Mouse (Mus musculus) frontal cortex, postnatal 14 days (tissue): ENCODE data around the gene Angptl4.

Source experiments
- DNase-seq, 2 experiments: peaks; one replicate each; pipeline ENCODE4 v3.0.0; 2022; ENCODE audit warnings: low spot score in 2 of 2

Angptl4 gene

GRCm38 (mm10) chr17:33804745-33805144, 23.1 kb upstream of the Angptl4 start:
- no peak for DNase-seq

GRCm38 (mm10) chr17:33804205-33804604, 22.6 kb upstream of the Angptl4 start:
- DNase-seq, result no peak

GRCm38 (mm10) chr17:33802221-33802620, 20.6 kb upstream of the Angptl4 start:
- DNase-seq, result no peak

GRCm38 (mm10) chr17:33799277-33799676, 17.6 kb upstream of the Angptl4 start:
- DNase-seq, result no peak

GRCm38 (mm10) chr17:33798306-33798705, 16.7 kb upstream of the Angptl4 start:
- DNase-seq, result no peak

- DNase-seq, result no peak
Observed at GRCm38 (mm10) chr17:33788732-33789131, 7.1 kb upstream of the Angptl4 start.

- DNase-seq, result no peak
Observed at GRCm38 (mm10) chr17:33786375-33786774, 4.7 kb upstream of the Angptl4 start.

DNA sequence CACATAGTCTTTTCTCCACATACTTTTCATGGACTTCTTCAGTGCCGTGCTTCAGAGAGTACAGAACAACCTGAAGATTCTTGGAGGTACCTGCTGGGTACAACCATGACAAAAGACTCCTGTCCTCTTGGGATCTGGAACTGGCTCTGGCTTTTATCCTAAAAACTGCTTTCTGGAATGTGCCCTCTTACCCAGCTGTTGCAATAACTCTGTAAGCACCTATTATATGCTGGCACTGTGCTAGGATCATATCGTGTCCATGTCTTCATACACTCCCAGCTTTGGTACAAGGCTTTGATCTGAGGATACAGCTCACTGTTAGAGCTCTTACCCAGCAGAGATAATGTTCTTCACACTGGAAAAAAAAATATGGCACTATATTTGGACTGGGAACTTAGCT, 3.3 kb upstream of the Angptl4 start:
- no peak for DNase-seq

DNA sequence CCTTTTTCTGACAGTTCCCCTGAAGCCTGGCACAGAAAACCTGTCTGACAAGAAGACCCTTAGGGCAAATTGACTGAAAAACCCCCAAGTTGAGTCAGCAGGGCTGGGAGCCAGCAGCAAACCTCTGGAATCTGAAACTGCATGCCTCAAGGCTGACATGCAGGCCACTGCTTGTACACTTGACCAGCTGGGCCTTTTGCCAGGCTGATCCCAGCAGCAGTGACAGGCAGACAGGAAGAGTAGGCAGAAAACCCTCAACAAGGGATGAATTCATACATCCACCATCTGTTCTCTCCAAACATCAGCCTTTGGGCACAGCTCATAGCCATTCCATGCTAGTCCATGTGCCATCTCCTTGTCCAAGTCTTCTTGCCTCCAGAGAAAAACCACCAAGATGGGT, 1.8 kb upstream of the Angptl4 start:
- DNase-seq, result no peak

DNA sequence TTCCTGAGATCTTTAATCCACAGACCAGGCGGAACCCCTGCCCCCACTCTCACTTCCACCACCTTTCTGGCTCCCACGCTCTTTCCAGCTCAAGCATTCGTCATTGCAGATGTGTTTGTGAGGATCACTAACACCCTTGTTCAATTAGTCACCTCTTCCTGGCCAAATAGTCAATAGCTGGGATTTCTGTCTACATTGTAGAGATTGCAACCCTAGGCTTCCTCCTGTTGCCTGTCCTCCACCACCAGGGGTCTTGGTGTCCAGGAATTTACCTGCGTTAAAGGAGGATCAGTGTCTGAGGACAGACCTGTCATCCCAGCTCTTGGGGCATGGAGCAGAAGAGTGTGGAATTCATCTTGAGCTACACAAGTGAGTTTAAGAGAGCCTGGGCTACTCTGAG, 437 bp upstream of the Angptl4 start:
- no peak for DNase-seq

DNA sequence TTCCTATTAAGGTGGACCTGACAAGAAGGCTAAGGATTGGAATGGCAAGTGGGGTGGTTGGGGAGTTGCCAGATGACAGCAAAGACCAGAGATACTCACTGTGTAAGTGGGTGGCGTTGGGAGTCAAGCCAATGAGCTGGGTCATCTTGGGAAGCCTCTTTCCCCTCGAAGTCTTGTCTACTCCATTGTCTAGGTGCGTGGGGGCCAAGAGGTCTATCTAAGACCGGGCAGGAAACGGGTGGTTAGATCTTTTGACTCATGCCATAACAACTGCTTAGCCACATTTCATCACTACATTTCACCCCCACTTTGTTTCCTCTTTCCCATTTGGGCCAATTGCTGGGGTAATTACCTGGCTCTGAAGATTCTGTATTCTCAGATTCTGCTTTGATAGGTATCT, 1.2 kb downstream of the Angptl4 start:
- no peak for DNase-seq

DNA sequence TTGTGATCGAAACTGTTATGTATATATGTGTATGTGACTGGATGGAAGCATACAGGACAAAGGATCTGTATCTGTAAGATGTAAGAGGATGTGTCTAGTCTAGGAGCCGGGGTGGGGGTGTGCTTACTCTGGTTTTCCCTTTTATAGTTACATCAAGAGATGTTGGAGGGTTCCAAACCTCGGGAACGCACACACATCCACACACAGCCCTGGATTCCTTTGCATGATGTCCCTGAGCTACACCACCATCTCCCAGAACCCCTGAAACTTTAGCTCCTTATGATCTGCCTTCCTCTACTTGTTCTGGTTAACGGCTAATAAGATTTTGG, 1.7 kb downstream of the Angptl4 start:
- no peak for DNase-seq

DNA sequence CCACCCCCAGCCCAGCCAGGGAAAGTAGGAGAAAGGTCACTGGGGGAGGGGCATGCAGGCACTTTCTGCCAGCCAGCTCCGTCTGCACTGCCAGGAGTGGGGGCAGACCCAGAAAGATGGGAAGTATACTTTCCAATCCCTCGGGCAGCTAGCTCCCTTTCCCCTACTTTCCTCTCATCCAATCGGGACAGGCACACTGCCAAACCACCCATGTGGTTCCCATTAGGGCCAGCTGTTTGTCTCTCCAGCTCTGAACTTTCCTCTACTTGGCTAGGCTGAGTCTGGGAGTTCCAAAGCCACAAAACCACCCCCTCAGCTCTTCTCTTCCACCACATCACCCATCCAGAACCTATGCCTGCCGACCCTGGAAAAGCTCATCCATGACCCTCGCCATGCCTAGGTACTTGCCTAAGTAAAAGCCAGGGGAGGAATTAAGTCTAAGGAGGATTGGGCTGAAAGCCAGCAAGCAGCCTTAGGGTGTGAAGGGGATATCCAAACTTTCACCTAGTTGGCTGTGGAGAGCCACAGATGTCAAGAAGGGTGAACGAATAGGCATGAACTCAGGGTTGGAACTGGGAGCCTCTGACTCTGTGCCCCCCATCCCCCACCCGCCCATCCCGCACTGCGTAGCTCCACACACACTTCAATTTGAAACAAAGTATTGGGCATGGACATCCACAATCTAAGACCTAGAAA, 2.2 kb downstream of the Angptl4 start:
- DNase-seq, result peak; percentile 76 to 81

GRCm38 (mm10) chr17:33775287-33775686, 6.3 kb downstream of the Angptl4 start:
- DNase-seq, result no peak

DNA sequence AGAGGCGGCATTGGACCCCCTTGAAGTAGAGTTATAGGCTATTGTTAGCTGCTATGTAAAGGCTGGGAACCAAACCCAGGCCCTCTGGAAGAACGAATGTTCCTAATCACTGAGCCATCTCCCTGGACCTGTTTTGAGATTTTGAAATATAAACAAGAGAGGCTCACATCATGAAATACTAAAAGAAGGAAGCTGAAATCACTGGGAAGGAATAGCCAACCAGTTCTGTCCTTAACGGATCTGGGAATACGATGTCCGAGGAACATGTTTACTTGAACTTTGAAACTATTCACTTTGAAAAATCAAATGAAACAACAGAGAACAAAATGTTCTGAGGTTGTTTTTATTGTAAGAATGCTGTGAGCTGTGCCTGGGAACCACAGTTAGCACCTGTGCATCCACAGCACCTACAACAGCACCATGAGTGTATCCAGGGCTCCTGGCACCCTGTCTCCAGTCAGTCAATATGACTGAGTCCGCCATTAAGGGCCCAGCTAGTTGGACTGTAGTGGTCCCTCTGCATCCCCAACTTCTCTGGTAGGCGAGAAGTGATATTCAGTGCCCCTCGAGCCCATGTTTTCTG, 7.0 kb downstream of the Angptl4 start:
- DNase-seq, result no peak

- no peak for DNase-seq
Observed at GRCm38 (mm10) chr17:33773871-33774572, 7.6 kb downstream of the Angptl4 start.

- DNase-seq, result no peak
Observed at GRCm38 (mm10) chr17:33773426-33773825, 8.2 kb downstream of the Angptl4 start.

GRCm38 (mm10) chr17:33771617-33772016, 10.0 kb downstream of the Angptl4 start:
- DNase-seq, result no peak

DNA sequence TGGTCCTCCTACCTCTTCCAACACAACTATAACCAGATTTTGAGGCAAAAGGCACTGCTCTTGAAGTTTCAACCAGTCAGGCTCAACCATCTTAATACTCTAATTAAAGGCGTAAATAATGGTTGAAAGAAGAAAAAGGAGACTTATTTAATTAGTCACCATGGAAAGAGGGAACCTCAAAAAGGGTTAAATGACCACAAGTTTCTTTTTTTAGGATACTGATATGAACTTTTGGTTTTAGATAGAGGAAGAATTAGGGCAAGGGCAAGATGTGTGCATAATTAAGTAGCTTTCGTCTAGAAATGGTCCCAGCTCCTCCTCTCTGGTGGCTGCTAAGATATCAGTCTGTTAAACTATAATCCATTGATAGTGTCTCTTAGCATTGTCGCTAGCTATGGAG, 15.2 kb downstream of the Angptl4 start:
- DNase-seq, result no peak

DNA sequence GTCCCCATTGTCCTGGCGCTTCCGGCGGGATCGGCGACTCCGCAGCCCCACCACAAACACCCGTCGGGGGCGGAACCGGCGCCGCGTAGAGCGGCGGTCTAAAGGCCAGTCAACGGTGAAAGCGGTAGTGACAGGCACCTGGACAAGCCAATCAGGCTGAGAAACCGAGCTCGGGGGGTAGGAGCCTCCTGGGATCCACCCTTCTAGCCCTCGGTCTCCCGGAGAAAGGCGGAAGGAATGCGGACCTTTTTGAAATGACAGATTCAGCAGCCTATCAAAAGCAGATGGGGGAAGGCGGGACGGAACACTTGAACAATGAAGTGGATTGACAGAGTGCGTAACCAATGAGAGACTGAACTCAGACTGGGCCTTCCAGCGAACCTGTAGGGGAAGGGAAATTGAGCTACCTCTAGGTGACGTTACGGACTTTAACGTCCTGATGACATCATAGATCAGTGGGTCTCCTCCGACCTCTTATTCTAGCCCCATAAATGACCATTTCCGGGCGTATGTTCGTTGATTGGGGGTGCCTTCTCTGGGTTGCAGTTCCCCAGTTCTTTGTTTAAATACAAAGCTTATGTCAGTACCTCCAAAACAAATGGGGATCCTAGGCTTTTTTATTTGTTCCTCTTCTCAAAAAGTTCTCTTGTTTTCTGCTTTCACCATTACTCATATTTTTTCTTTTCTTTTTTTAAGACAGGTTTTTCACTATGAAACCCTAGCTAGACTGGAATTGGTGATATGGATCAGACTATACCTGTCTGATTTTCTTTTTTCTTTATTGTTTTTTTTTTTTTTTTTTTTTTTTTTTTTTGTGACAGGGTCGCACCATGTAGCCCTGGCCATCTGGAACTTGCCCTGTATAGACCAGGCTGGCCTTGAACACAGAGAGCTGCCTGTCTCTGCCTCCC, 21.1 kb downstream of the Angptl4 start, which contains the start of gene Rab11b:
Gene Rab11b (minus strand): TSS at position 276 of the 911 bp plus-strand sequence.
- peak; percentile 100 for DNase-seq

GRCm38 (mm10) chr17:33759767-33760254, 21.8 kb downstream of the Angptl4 start:
- DNase-seq, result peak; percentile 82 to 87

DNA sequence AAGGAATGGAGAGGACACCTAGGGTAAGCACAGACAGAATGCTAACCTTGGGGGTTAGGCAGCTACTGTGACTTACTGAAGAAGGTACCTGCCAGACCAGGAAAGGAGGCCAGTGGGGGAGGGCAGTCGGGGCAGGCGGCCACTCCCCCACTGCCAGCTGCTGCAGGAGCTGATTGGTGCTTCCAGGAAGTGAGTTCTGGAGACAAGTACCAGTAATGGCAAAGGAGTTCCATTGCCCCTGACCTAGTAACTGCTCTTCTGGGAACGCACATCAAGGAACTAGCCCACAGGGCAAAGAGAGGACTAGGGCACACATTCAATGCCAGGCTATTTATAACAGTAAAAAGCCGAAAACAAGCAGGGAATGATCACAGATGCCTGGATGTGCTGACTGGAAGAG, 24.4 kb downstream of the Angptl4 start:
- DNase-seq, result no peak
